Mouse (Mus musculus) heart, adult 2 months (tissue): ENCODE measurements at regions not wholly inside any gene's neighbourhood (a gene's known extent, or its start where the extent isn't known, plus 50 kb on each side); places are given as distances from the start of the nearest gene placed in this dataset.

ENCODE experiments used
- EP300 ChIP-seq: fragments of 200-500 bp; IDR thresholded peaks from 2 replicates; pipeline ENCODE4 v1.6.1; 2011; ENCODE audit warnings: low read depth, low read length, control low read depth; ENCODE audit not compliant: insufficient read depth
- POLR2A ChIP-seq: fragments of 200-500 bp; IDR thresholded peaks from 2 replicates; pipeline ENCODE4 v1.6.1; 2011; ENCODE audit warnings: mild to moderate bottlenecking, low read depth, low read length, control low read depth; ENCODE audit not compliant: insufficient read depth

DNA sequence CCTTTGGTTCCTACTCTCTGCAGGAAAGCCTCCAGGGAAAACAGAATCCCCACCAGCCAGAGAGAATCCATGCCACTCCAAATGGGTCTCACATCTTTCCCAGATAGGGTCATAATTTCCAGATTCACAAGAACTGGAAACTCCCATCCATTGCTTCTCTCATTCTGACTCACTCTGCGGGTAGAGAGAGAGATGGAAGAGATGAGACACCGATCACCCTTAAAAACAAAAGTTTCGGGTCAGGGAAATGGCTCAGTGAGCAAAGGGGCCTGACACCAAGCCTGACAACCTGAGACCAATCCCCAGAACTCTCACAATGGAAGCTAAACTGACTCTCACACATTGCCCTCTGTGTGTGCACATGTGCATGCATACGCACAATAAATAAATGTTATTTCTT lies 86.6 kb downstream of the Rplp1 start:
- TF ChIP-seq EP300 (no peak), POLR2A (no peak)
